Mouse (Mus musculus): ENCODE results near the gene Prkce. TPM values are rescaled to one million over a fixed set of nuclear protein-coding genes. Genes with fewer than 3 reads are reported as not detected.

Gene Prkce
- polyA plus RNA-seq, 1 experiment from 2014 or later = 11.8 TPM

- H3K9ac ChIP-seq (replicated peaks) = no peak overlapping the region
- no peak overlapping the region for H3K4me3 ChIP-seq (replicated peaks)
- H3K4me2 ChIP-seq (replicated peaks) = no peak overlapping the region
- H3K9me3 ChIP-seq = no peaks in the 10 kb centered on the region
- H3K27me3 ChIP-seq = no peaks in the 10 kb centered on the region
- H3K36me3 ChIP-seq = no peaks in the 10 kb centered on the region
- no peak overlapping the region for H3K27ac ChIP-seq
- peaks cover 6% of the 10 kb centered on the region; the same call in 1 of the 2 replicates for H3K4me1 ChIP-seq (replicated peaks)
- ATAC-seq = no peak
- 85% methylated on average over 4 of the region's 4 CpGs for WGBS
Observed at GRCm38 (mm10) chr17:86529411-86529810, 361.8 kb downstream of the Prkce start.

GRCm38 (mm10) chr17:86531231-86531630, 363.6 kb downstream of the Prkce start:
- Histone ChIP-seq H3K4me1 (replicated peaks) (peaks cover 6% of the 10 kb centered on the region; the same call in 1 of the 2 replicates), H3K27me3 (no peaks in the 10 kb centered on the region), H3K4me3 (replicated peaks) (no peak overlapping the region), H3K9ac (replicated peaks) (no peak overlapping the region), H3K4me2 (replicated peaks) (no peak overlapping the region), H3K9me3 (no peaks in the 10 kb centered on the region), H3K36me3 (no peaks in the 10 kb centered on the region), H3K27ac (no peak overlapping the region)
- ATAC-seq = no peak
- 87% methylated on average over 6 of the region's 6 CpGs for WGBS

GRCm38 (mm10) chr17:86532783-86533548, 365.4 kb downstream of the Prkce start:
- H3K27ac ChIP-seq = no peak overlapping the region
- H3K9me3 ChIP-seq = no peaks in the 10 kb centered on the region
- no peak overlapping the region for H3K4me3 ChIP-seq (replicated peaks)
- no peaks in the 10 kb centered on the region for H3K27me3 ChIP-seq
- H3K36me3 ChIP-seq = no peaks in the 10 kb centered on the region
- whole genome bisulfite sequencing = 70% methylated on average over 17 of the region's 17 CpGs
- H3K4me1 ChIP-seq (replicated peaks) = peaks cover 6% of the 10 kb centered on the region; the same call in 1 of the 2 replicates
- ATAC-seq = no peak
- H3K4me2 ChIP-seq (replicated peaks) = no peak overlapping the region
- no peak overlapping the region for H3K9ac ChIP-seq (replicated peaks)

- no peak overlapping the region for H3K4me2 ChIP-seq (replicated peaks)
- H3K27ac ChIP-seq = no peak overlapping the region
- peaks cover 6% of the 10 kb centered on the region; the same call in 1 of the 2 replicates for H3K4me1 ChIP-seq (replicated peaks)
- H3K9me3 ChIP-seq = no peaks in the 10 kb centered on the region
- H3K27me3 ChIP-seq = no peaks in the 10 kb centered on the region
- no peak overlapping the region for H3K9ac ChIP-seq (replicated peaks)
- ATAC-seq = no peak
- no peaks in the 10 kb centered on the region for H3K36me3 ChIP-seq
- WGBS = 85% methylated on average over 11 of the region's 11 CpGs
- no peak overlapping the region for H3K4me3 ChIP-seq (replicated peaks)
Observed at GRCm38 (mm10) chr17:86533549-86533851, 365.9 kb downstream of the Prkce start.

GRCm38 (mm10) chr17:86535096-86535495, 367.5 kb downstream of the Prkce start:
- no peak for ATAC-seq
- 84% methylated on average over 10 of the region's 10 CpGs for WGBS
- Histone ChIP-seq H3K4me1 (replicated peaks) (peaks cover 6% of the 10 kb centered on the region; the same call in 1 of the 2 replicates), H3K9me3 (no peaks in the 10 kb centered on the region), H3K27me3 (no peaks in the 10 kb centered on the region), H3K4me2 (replicated peaks) (no peak overlapping the region), H3K4me3 (replicated peaks) (no peak overlapping the region), H3K9ac (replicated peaks) (no peak overlapping the region), H3K27ac (no peak overlapping the region), H3K36me3 (no peaks in the 10 kb centered on the region)

GRCm38 (mm10) chr17:86535827-86536656, 368.5 kb downstream of the Prkce start:
- no peaks in the 10 kb centered on the region for H3K36me3 ChIP-seq
- H3K4me2 ChIP-seq (replicated peaks) = peak overlapping the region; percentile 25; the same call in 1 of the 2 replicates
- H3K9me3 ChIP-seq = no peaks in the 10 kb centered on the region
- peaks cover 6% of the 10 kb centered on the region; the same call in 1 of the 2 replicates for H3K4me1 ChIP-seq (replicated peaks)
- H3K4me3 ChIP-seq (replicated peaks) = no peak overlapping the region
- H3K27ac ChIP-seq = no peak overlapping the region
- 46% methylated on average over 22 of the region's 22 CpGs for WGBS
- no peaks in the 10 kb centered on the region for H3K27me3 ChIP-seq
- no peak overlapping the region for H3K9ac ChIP-seq (replicated peaks)
- peak; percentile 74; the same call in 1 of the 2 replicates for ATAC-seq

- no peaks in the 10 kb centered on the region for H3K9me3 ChIP-seq
- H3K36me3 ChIP-seq = no peaks in the 10 kb centered on the region
- no peak overlapping the region for H3K9ac ChIP-seq (replicated peaks)
- H3K27me3 ChIP-seq = no peaks in the 10 kb centered on the region
- no peak overlapping the region for H3K4me3 ChIP-seq (replicated peaks)
- 92% methylated on average over 18 of the region's 18 CpGs for WGBS
- ATAC-seq = no peak
- H3K4me2 ChIP-seq (replicated peaks) = no peak overlapping the region
- no peaks in the 10 kb centered on the region for H3K4me1 ChIP-seq (replicated peaks)
- H3K27ac ChIP-seq = no peak overlapping the region
Observed at GRCm38 (mm10) chr17:86539881-86540430, 372.4 kb downstream of the Prkce start.

GRCm38 (mm10) chr17:86546529-86546928, 378.9 kb downstream of the Prkce start:
- Histone ChIP-seq H3K27me3 (no peaks in the 10 kb centered on the region), H3K9me3 (no peaks in the 10 kb centered on the region), H3K4me2 (replicated peaks) (no peak overlapping the region), H3K9ac (replicated peaks) (no peak overlapping the region), H3K4me3 (replicated peaks) (no peak overlapping the region), H3K36me3 (no peaks in the 10 kb centered on the region), H3K27ac (no peak overlapping the region), H3K4me1 (replicated peaks) (no peaks in the 10 kb centered on the region)
- ATAC-seq = no peak
- 37% methylated on average over 7 of the region's 7 CpGs for WGBS

- H3K36me3 ChIP-seq = no peaks in the 10 kb centered on the region
- 91% methylated on average over 10 of the region's 10 CpGs for WGBS
- ATAC-seq = no peak
- no peaks in the 10 kb centered on the region for H3K9me3 ChIP-seq
- no peak overlapping the region for H3K9ac ChIP-seq (replicated peaks)
- no peak overlapping the region for H3K4me3 ChIP-seq (replicated peaks)
- 0 out of 2 replicates have a peak, but pooled peaks cover 5% of the 10 kb centered on the region for H3K4me1 ChIP-seq (replicated peaks)
- H3K4me2 ChIP-seq (replicated peaks) = no peak overlapping the region
- H3K27me3 ChIP-seq = no peaks in the 10 kb centered on the region
- H3K27ac ChIP-seq = no peak overlapping the region
Observed at GRCm38 (mm10) chr17:86549128-86549527, 381.5 kb downstream of the Prkce start.

GRCm38 (mm10) chr17:86551561-86551960, 384.0 kb downstream of the Prkce start:
- Histone ChIP-seq H3K4me1 (replicated peaks) (0 out of 2 replicates have a peak, but pooled peaks cover 5% of the 10 kb centered on the region), H3K27ac (no peak overlapping the region), H3K9me3 (no peaks in the 10 kb centered on the region), H3K27me3 (no peaks in the 10 kb centered on the region), H3K9ac (replicated peaks) (no peak overlapping the region), H3K4me2 (replicated peaks) (no peak overlapping the region), H3K36me3 (no peaks in the 10 kb centered on the region), H3K4me3 (replicated peaks) (no peak overlapping the region)
- ATAC-seq = no peak
- WGBS = 91% methylated on average over 10 of the region's 10 CpGs

GRCm38 (mm10) chr17:86551995-86552394, 384.4 kb downstream of the Prkce start:
- Histone ChIP-seq H3K4me1 (replicated peaks) (0 out of 2 replicates have a peak, but pooled peaks cover 5% of the 10 kb centered on the region), H3K27ac (no peak overlapping the region), H3K36me3 (no peaks in the 10 kb centered on the region), H3K4me2 (replicated peaks) (no peak overlapping the region), H3K9ac (replicated peaks) (no peak overlapping the region), H3K4me3 (replicated peaks) (no peak overlapping the region), H3K27me3 (no peaks in the 10 kb centered on the region), H3K9me3 (no peaks in the 10 kb centered on the region)
- 55% methylated on average over 6 of the region's 6 CpGs for WGBS
- no peak for ATAC-seq
